Comparison of ENCODE assay signal across 8 mouse cellular contexts in genomic region chr14:115392894-115393524, GRCm38 (mm10).
DNase-seq lines count a peak whose midpoint lies in the region; ATAC-seq and TF ChIP-seq lines count a peak whose summit lies in the region.

No protein-coding gene starts in this region.

- no peaks in the 10 kb centered on the region for H3K27me3 ChIP-seq in heart, adult 2 months (ENCODE audit: control insufficient read depth, insufficient read depth, low read length)
- no peaks in the 10 kb centered on the region for H3K27me3 ChIP-seq in forebrain, embryonic 13.5 days
- no peaks in the 10 kb centered on the region for H3K27me3 ChIP-seq in midbrain, embryonic 15.5 days (replicated peaks)

- peak; percentile 83 for ATAC-seq in forebrain, embryonic 13.5 days
- peak; percentile 84 for ATAC-seq in midbrain, embryonic 15.5 days (replicated peaks)
- no peak for ATAC-seq in erythroid progenitor cell, adult 5-6 weeks (replicated peaks; ENCODE audit: low FRiP score, poor library complexity, severe bottlenecking)

- intact Hi-C loops in heart, adult 2 months (cut with DNase I), result loop anchor here (2.0 kb wide), 1 partner anchor 376 kb away; no protein-coding TSS in a partner anchor
- intact Hi-C loops in heart, postnatal 36 days (cut with DNase I), result loop anchor here (1.0 to 10.0 kb wide), 2 partner anchors 322 to 538 kb away; no protein-coding TSS in a partner anchor
- intact Hi-C loops in left cerebral cortex, postnatal 25 days (cut with DNase I), result loop anchor here (1.0 kb wide), 1 partner anchor 323 kb away; no protein-coding TSS in a partner anchor

- WGBS in heart, adult 2 months, result 41% methylated on average over 14 of the region's 14 CpGs
- 54% methylated on average over 14 of the region's 14 CpGs for WGBS in forebrain, embryonic 13.5 days
- 52% methylated on average over 14 of the region's 14 CpGs for WGBS in midbrain, embryonic 15.5 days

- TF ChIP-seq POLR2A in heart, adult 2 months (IDR thresholded peaks at IDR 0.05; ENCODE audit: insufficient read depth, low read depth, low read length), result no peak

- H3K79me2 ChIP-seq in heart, adult 2 months (replicated peaks; ENCODE audit: control insufficient read depth, insufficient read depth, low read length), result no peaks in the 10 kb centered on the region

- H3K9ac ChIP-seq in heart, adult 2 months (ENCODE audit: low read depth, low read length), result no peak overlapping the region
- H3K9ac ChIP-seq in forebrain, embryonic 13.5 days, result no peak overlapping the region
- no peak overlapping the region for H3K9ac ChIP-seq in midbrain, embryonic 15.5 days

- peak; percentile 66 for TF ChIP-seq CTCF in heart, adult 2 months (IDR thresholded peaks at IDR 0.05)

- H3K4me2 ChIP-seq in forebrain, embryonic 13.5 days, result no peak overlapping the region
- H3K4me2 ChIP-seq in midbrain, embryonic 15.5 days, result no peak overlapping the region

- no peak for DNase-seq in heart, adult 2 months
- no peak for DNase-seq in heart, postnatal 36 days
- DNase-seq in adrenal gland, postnatal 36 days, result peak; percentile 6 to 17
- peak; percentile 38 for DNase-seq in kidney, adult 18-20 months
- DNase-seq in left cerebral cortex, postnatal 25 days (ENCODE audit: low spot score in 2 of 2), result peak; percentile 67 to 75

- TF ChIP-seq EP300 in heart, adult 2 months (IDR thresholded peaks at IDR 0.05; ENCODE audit: insufficient read depth, low read depth, low read length), result no peak

- H3K4me3 ChIP-seq in heart, adult 2 months, result no peak overlapping the region
- no peak overlapping the region for H3K4me3 ChIP-seq in forebrain, embryonic 13.5 days
- no peak overlapping the region for H3K4me3 ChIP-seq in midbrain, embryonic 15.5 days

- no peak overlapping the region for H3K27ac ChIP-seq in heart, adult 2 months
- H3K27ac ChIP-seq in forebrain, embryonic 13.5 days, result no peak overlapping the region
- H3K27ac ChIP-seq in midbrain, embryonic 15.5 days, result no peak overlapping the region

- H3K9me3 ChIP-seq in forebrain, embryonic 13.5 days (replicated peaks), result no peaks in the 10 kb centered on the region
- no peaks in the 10 kb centered on the region for H3K9me3 ChIP-seq in midbrain, embryonic 15.5 days

- H3K4me1 ChIP-seq in heart, adult 2 months (ENCODE audit: control insufficient read depth, insufficient read depth, low read length), result no peaks in the 10 kb centered on the region
- no peaks in the 10 kb centered on the region for H3K4me1 ChIP-seq in forebrain, embryonic 13.5 days
- H3K4me1 ChIP-seq in midbrain, embryonic 15.5 days, result no peaks in the 10 kb centered on the region

- no peaks in the 10 kb centered on the region for H3K36me3 ChIP-seq in heart, adult 2 months (ENCODE audit: control insufficient read depth, insufficient read depth, low read length)
- H3K36me3 ChIP-seq in forebrain, embryonic 13.5 days (ENCODE audit: poor library complexity, severe bottlenecking), result no peaks in the 10 kb centered on the region
- H3K36me3 ChIP-seq in midbrain, embryonic 15.5 days (replicated peaks), result no peaks in the 10 kb centered on the region

Comparison
In these comparisons a context has a peak if more than half of its experiments do, and no peak if none do; other contexts are left out.
1. DNase-seq: peak in adrenal gland, postnatal 36 days (2 of 2), kidney, adult 18-20 months (single experiment) and left cerebral cortex, postnatal 25 days (2 of 2); none in heart, adult 2 months (0 of 2) and heart, postnatal 36 days (0 of 2).